Mouse (Mus musculus) neural tube, embryonic 13.5 days (tissue): ENCODE results near the gene Pik3c2b. TPM values are rescaled to one million over a fixed set of nuclear protein-coding genes. Genes with fewer than 3 reads are reported as not detected.
A peak's percentile ranks its signal among the peaks of the same experiment; 100 is the strongest.

ENCODE experiments used
- ATAC-seq: fragments of 200-750 bp; cut with Nextera tagmentation; 2 replicates; pipeline ENCODE4 v1.8.0; 2017; ENCODE audit warnings: low read depth, mild to moderate bottlenecking, moderate TSS enrichment, moderate library complexity
- H3K27ac ChIP-seq: fragments of 300-500 bp; sonication (generic); replicated peaks from 2 replicates; pipeline ENCODE4 v1.5.1; 2015; ENCODE audit warnings: moderate library complexity, mild to moderate bottlenecking, inconsistent platforms
- H3K27me3 ChIP-seq: fragments of 300-500 bp; sonication (generic); 2 replicates; pipeline ENCODE4 v1.6.1; 2015; ENCODE audit warnings: mild to moderate bottlenecking, inconsistent platforms
- H3K36me3 ChIP-seq: fragments of 300-500 bp; sonication (generic); 2 replicates; pipeline ENCODE4 v1.6.1; 2015; ENCODE audit warnings: mild to moderate bottlenecking, inconsistent platforms
- H3K4me1 ChIP-seq: fragments of 300-500 bp; sonication (generic); replicated peaks from 2 replicates; pipeline ENCODE4 v1.6.1; 2015; ENCODE audit warnings: inconsistent platforms
- H3K4me2 ChIP-seq: fragments of 300-500 bp; sonication (generic); 2 replicates; pipeline ENCODE4 v1.6.1; 2015; ENCODE audit warnings: inconsistent platforms, mild to moderate bottlenecking, moderate library complexity
- H3K4me3 ChIP-seq: fragments of 300-500 bp; sonication (generic); 2 replicates; pipeline ENCODE4 v1.5.1; 2015; ENCODE audit warnings: mild to moderate bottlenecking, inconsistent platforms
- H3K9ac ChIP-seq: fragments of 300-500 bp; sonication (generic); 2 replicates; pipeline ENCODE4 v1.6.1; 2015; ENCODE audit warnings: moderate library complexity, mild to moderate bottlenecking, inconsistent platforms
- H3K9me3 ChIP-seq: fragments of 300-500 bp; sonication (generic); 2 replicates; pipeline ENCODE4 v1.6.1; 2016; ENCODE audit warnings: inconsistent platforms
- WGBS: fragments of 180-500 bp; shearing (Covaris S2); methylation state at CpG from one replicate; pipeline ENCODE4 v1.1.7; 2015; 5-methylcytosine and 5-hydroxymethylcytosine counted together
- polyA plus RNA-seq: library from polyadenylated mRNA; unstranded; fragments of >200 nt; fragmentation: Nextera tagmentation; extraction: Ambion mirVana; gene quantifications from 2 replicates; pipeline ENCODE4 v1.2.1, GENCODE M21; 2015

The Pik3c2b gene
- polyA plus RNA-seq, 1 experiment from 2014 or later = 14.0 TPM

- no peak for ATAC-seq
- Histone ChIP-seq H3K27me3 (no peaks in the 10 kb centered on the region), H3K9ac (peak overlapping the region; percentile 97), H3K4me2 (peak overlapping the region; percentile 97), H3K27ac (peak overlapping the region; percentile 97; the same call in 1 of the 2 replicates), H3K4me1 (peaks cover 66% of the 10 kb centered on the region), H3K4me3 (peak overlapping the region; percentile 91), H3K9me3 (no peaks in the 10 kb centered on the region), H3K36me3 (peaks cover 21% of the 10 kb centered on the region)
- WGBS = 11% methylated on average over 26 of the region's 26 CpGs
Observed at GRCm38 (mm10) chr1:133132388-133133326, 87.2 kb downstream of the Pik3c2b start.

- Histone ChIP-seq H3K36me3 (peaks cover 29% of the 10 kb centered on the region), H3K27me3 (no peaks in the 10 kb centered on the region), H3K9ac (peak overlapping the region; percentile 97), H3K4me2 (peak overlapping the region; percentile 97), H3K4me1 (peaks cover 66% of the 10 kb centered on the region), H3K4me3 (peak overlapping the region; percentile 91), H3K27ac (no peak overlapping the region), H3K9me3 (no peaks in the 10 kb centered on the region)
- WGBS = 11% methylated on average over 2 of the region's 2 CpGs
- ATAC-seq = no peak
Observed at GRCm38 (mm10) chr1:133133425-133133824, 88.0 kb downstream of the Pik3c2b start.

- 29% methylated on average over 4 of the region's 4 CpGs for WGBS
- Histone ChIP-seq H3K9me3 (no peaks in the 10 kb centered on the region), H3K4me1 (peaks cover 66% of the 10 kb centered on the region), H3K4me2 (peak overlapping the region; percentile 97), H3K9ac (peak overlapping the region; percentile 97), H3K36me3 (peaks cover 35% of the 10 kb centered on the region), H3K27me3 (no peaks in the 10 kb centered on the region), H3K4me3 (peak overlapping the region; percentile 91), H3K27ac (no peak overlapping the region)
- ATAC-seq = no peak
Observed at GRCm38 (mm10) chr1:133134071-133134470, 88.6 kb downstream of the Pik3c2b start.

GRCm38 (mm10) chr1:133134881-133135280, 89.4 kb downstream of the Pik3c2b start:
- peak overlapping the region; percentile 97 for H3K4me2 ChIP-seq
- 51% methylated on average over 4 of the region's 4 CpGs for WGBS
- peak overlapping the region; percentile 97 for H3K9ac ChIP-seq
- H3K4me3 ChIP-seq = peak overlapping the region; percentile 91
- peaks cover 41% of the 10 kb centered on the region for H3K36me3 ChIP-seq
- peaks cover 58% of the 10 kb centered on the region for H3K4me1 ChIP-seq
- no peak for ATAC-seq
- no peaks in the 10 kb centered on the region for H3K9me3 ChIP-seq
- H3K27me3 ChIP-seq = no peaks in the 10 kb centered on the region
- no peak overlapping the region for H3K27ac ChIP-seq

- Histone ChIP-seq H3K36me3 (peaks cover 50% of the 10 kb centered on the region), H3K9ac (peak overlapping the region; percentile 39; the same call in 1 of the 2 replicates), H3K9me3 (no peaks in the 10 kb centered on the region), H3K4me2 (peak overlapping the region; percentile 97), H3K27ac (no peak overlapping the region), H3K4me3 (peak overlapping the region; percentile 91), H3K4me1 (peaks cover 52% of the 10 kb centered on the region), H3K27me3 (no peaks in the 10 kb centered on the region)
- WGBS = 71% methylated on average over 5 of the region's 5 CpGs
- no peak for ATAC-seq
Observed at GRCm38 (mm10) chr1:133135808-133136207, 90.3 kb downstream of the Pik3c2b start.

GRCm38 (mm10) chr1:133138401-133138800, 92.9 kb downstream of the Pik3c2b start:
- Histone ChIP-seq H3K36me3 (peaks cover 64% of the 10 kb centered on the region), H3K27ac (no peak overlapping the region)
- no peak for ATAC-seq

GRCm38 (mm10) chr1:133146014-133147009, 100.8 kb downstream of the Pik3c2b start:
- ATAC-seq = peak; percentile 75
- whole genome bisulfite sequencing = 62% methylated on average over 22 of the region's 22 CpGs
- H3K36me3 ChIP-seq = peaks cover 9% of the 10 kb centered on the region; the same call in 1 of the 2 replicates

More at GRCm38 (mm10) chr1:133138401-133138800, 92.9 kb downstream of the Pik3c2b start:
- H3K4me1 ChIP-seq = peaks cover 39% of the 10 kb centered on the region
- H3K4me2 ChIP-seq = no peak overlapping the region
- no peak overlapping the region for H3K4me3 ChIP-seq
- 97% methylated on average over 1 of the region's 1 CpGs for WGBS
- H3K9me3 ChIP-seq = no peaks in the 10 kb centered on the region
- no peak overlapping the region for H3K9ac ChIP-seq
- no peaks in the 10 kb centered on the region for H3K27me3 ChIP-seq

GRCm38 (mm10) chr1:133147324-133147723, 101.9 kb downstream of the Pik3c2b start:
- no peak overlapping the region for H3K4me3 ChIP-seq
- H3K4me2 ChIP-seq = no peak overlapping the region
- WGBS = 83% methylated on average over 5 of the region's 5 CpGs
- H3K9me3 ChIP-seq = 0 out of 2 replicates have a peak, but pooled peaks cover 8% of the 10 kb centered on the region
- H3K4me1 ChIP-seq = 0 out of 2 replicates have a peak, but pooled peaks cover 4% of the 10 kb centered on the region
- ATAC-seq = no peak
- H3K36me3 ChIP-seq = peaks cover 4% of the 10 kb centered on the region; the same call in 1 of the 2 replicates
- no peaks in the 10 kb centered on the region for H3K27me3 ChIP-seq
- H3K9ac ChIP-seq = no peak overlapping the region
- no peak overlapping the region for H3K27ac ChIP-seq

More at GRCm38 (mm10) chr1:133146014-133147009, 100.8 kb downstream of the Pik3c2b start:
- H3K4me1 ChIP-seq = 0 out of 2 replicates have a peak, but pooled peaks cover 4% of the 10 kb centered on the region
- H3K4me2 ChIP-seq = no peak overlapping the region
- H3K9ac ChIP-seq = no peak overlapping the region
- no peaks in the 10 kb centered on the region for H3K27me3 ChIP-seq
- no peak overlapping the region for H3K4me3 ChIP-seq
- 0 out of 2 replicates have a peak, but pooled peaks cover 8% of the 10 kb centered on the region for H3K9me3 ChIP-seq
- no peak overlapping the region for H3K27ac ChIP-seq

- H3K9me3 ChIP-seq = 0 out of 2 replicates have a peak, but pooled peaks cover 8% of the 10 kb centered on the region
- H3K4me1 ChIP-seq = 0 out of 2 replicates have a peak, but pooled peaks cover 4% of the 10 kb centered on the region
- 93% methylated on average over 8 of the region's 8 CpGs for WGBS
- no peaks in the 10 kb centered on the region for H3K36me3 ChIP-seq
- ATAC-seq = no peak
- no peak overlapping the region for H3K27ac ChIP-seq
- H3K27me3 ChIP-seq = no peaks in the 10 kb centered on the region
- H3K4me2 ChIP-seq = no peak overlapping the region
- H3K4me3 ChIP-seq = no peak overlapping the region
- no peak overlapping the region for H3K9ac ChIP-seq
Observed at GRCm38 (mm10) chr1:133148122-133148521, 102.7 kb downstream of the Pik3c2b start.

GRCm38 (mm10) chr1:133150556-133150955, 105.1 kb downstream of the Pik3c2b start:
- H3K9me3 ChIP-seq = 0 out of 2 replicates have a peak, but pooled peaks cover 8% of the 10 kb centered on the region
- H3K4me3 ChIP-seq = no peak overlapping the region
- H3K4me2 ChIP-seq = no peak overlapping the region
- no peak overlapping the region for H3K27ac ChIP-seq
- H3K9ac ChIP-seq = no peak overlapping the region
- H3K27me3 ChIP-seq = no peaks in the 10 kb centered on the region
- no peaks in the 10 kb centered on the region for H3K36me3 ChIP-seq
- no peak for ATAC-seq
- WGBS = 90% methylated on average over 2 of the region's 2 CpGs
- H3K4me1 ChIP-seq = 0 out of 2 replicates have a peak, but pooled peaks cover 3% of the 10 kb centered on the region

GRCm38 (mm10) chr1:133152213-133152612, 106.7 kb downstream of the Pik3c2b start:
- ATAC-seq = no peak
- WGBS = 94% methylated on average over 3 of the region's 3 CpGs

More at GRCm38 (mm10) chr1:133152213-133152612, 106.7 kb downstream of the Pik3c2b start:
- no peaks in the 10 kb centered on the region for H3K27me3 ChIP-seq
- no peak overlapping the region for H3K27ac ChIP-seq
- H3K4me3 ChIP-seq = no peak overlapping the region
- H3K4me2 ChIP-seq = no peak overlapping the region
- H3K9ac ChIP-seq = no peak overlapping the region
- 0 out of 2 replicates have a peak, but pooled peaks cover 8% of the 10 kb centered on the region for H3K9me3 ChIP-seq
- no peaks in the 10 kb centered on the region for H3K4me1 ChIP-seq
- no peaks in the 10 kb centered on the region for H3K36me3 ChIP-seq
